Mouse (Mus musculus) lung, postnatal 0 days (tissue): ENCODE results near the gene Gm10642. TPM values are rescaled to one million over a fixed set of nuclear protein-coding genes. Genes with fewer than 3 reads are reported as not detected.

ENCODE experiments used
- ATAC-seq: fragments of 200-750 bp; cut with Nextera tagmentation; 2 replicates; pipeline ENCODE4 v1.8.0; 2017; ENCODE audit warnings: moderate library complexity
- DNase-seq: peaks from one replicate; pipeline ENCODE4 v3.0.0-alpha.2; 2016; ENCODE audit warnings: low spot score
- H3K27ac ChIP-seq: fragments of 300-500 bp; sonication (generic); 2 replicates; pipeline ENCODE4 v1.5.1; 2014; ENCODE audit warnings: antibody characterized with exemption, mild to moderate bottlenecking, low read length, mixed read lengths
- H3K27me3 ChIP-seq: fragments of 300-500 bp; sonication (generic); replicated peaks from 2 replicates; pipeline ENCODE4 v1.6.1; 2014; ENCODE audit warnings: low read length, mixed read lengths; ENCODE audit not compliant: insufficient read depth
- H3K36me3 ChIP-seq: fragments of 300-500 bp; sonication (generic); 2 replicates; pipeline ENCODE4 v1.6.1; 2014; ENCODE audit warnings: low read length, mixed read lengths; ENCODE audit not compliant: insufficient read depth
- H3K4me1 ChIP-seq: fragments of 300-500 bp; sonication (generic); 2 replicates; pipeline ENCODE4 v1.6.1; 2014; ENCODE audit warnings: antibody characterized with exemption, low read depth, low read length, mixed read lengths; ENCODE audit not compliant: insufficient read depth
- H3K4me2 ChIP-seq: fragments of 300-500 bp; sonication (generic); replicated peaks from 2 replicates; pipeline ENCODE4 v1.6.1; 2014; ENCODE audit warnings: low read depth, mild to moderate bottlenecking, low read length, moderate library complexity, mixed read lengths
- H3K4me3 ChIP-seq: fragments of 300-500 bp; sonication (generic); 2 replicates; pipeline ENCODE4 v1.5.1; 2014; ENCODE audit warnings: low read depth, low read length
- H3K9ac ChIP-seq: fragments of 300-500 bp; sonication (generic); replicated peaks from 2 replicates; pipeline ENCODE4 v1.6.1; 2014; ENCODE audit warnings: low read depth, mild to moderate bottlenecking
- H3K9me3 ChIP-seq: fragments of 300-500 bp; sonication (generic); 2 replicates; pipeline ENCODE4 v1.6.1; 2016; ENCODE audit warnings: low read length, mixed read lengths
- CTCF ChIP-seq: IDR thresholded peaks from 2 replicates; pipeline ENCODE4 v1.5.1; 2016; ENCODE audit warnings: antibody characterized with exemption, mild to moderate bottlenecking
- EP300 ChIP-seq: IDR thresholded peaks from 2 replicates; pipeline ENCODE4 v1.6.1; 2016; ENCODE audit warnings: antibody characterized with exemption, mild to moderate bottlenecking, control low read depth
- WGBS: fragments of 180-500 bp; shearing (Covaris S2); extraction: QIAGEN DNeasy Blood & Tissue Kit; methylation state at CpG from one replicate; pipeline ENCODE4 v1.1.7; 2014; 5-methylcytosine and 5-hydroxymethylcytosine counted together
- polyA plus RNA-seq: library from polyadenylated mRNA; unstranded; fragments of >200 nt; fragmentation: Nextera tagmentation; extraction: Ambion mirVana; gene quantifications from 2 replicates; pipeline ENCODE4 v1.2.1, GENCODE M21; 2015

Gene Gm10642
- polyA plus RNA-seq, 1 experiment from 2014 or later, result 1.7 TPM

DNA sequence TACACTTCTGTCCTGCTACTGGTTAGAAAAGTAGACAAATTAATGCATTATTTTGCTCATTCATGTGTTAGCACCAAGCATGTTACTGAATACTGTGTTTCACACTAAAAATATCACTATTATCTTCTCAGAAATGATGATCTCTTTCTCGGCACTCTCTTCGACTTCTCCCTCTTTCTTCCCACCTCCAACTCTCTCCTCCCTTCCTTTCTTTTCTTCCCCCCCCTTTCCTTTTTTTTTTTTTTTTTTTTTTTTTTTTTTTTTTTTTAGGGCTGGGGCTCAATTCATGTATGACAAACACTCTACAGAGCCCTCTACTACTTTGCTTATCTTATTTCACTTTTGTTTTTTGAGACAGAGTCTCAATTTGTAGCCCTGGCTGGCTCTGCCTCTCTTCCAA is 2.2 kb downstream of the Gm10642 start:
- Histone ChIP-seq H3K9me3 (no peaks in the 10 kb centered on the region), H3K27me3 (no peaks in the 10 kb centered on the region), H3K4me3 (no peak overlapping the region), H3K9ac (no peak overlapping the region), H3K4me2 (no peak overlapping the region), H3K4me1 (no peaks in the 10 kb centered on the region), H3K27ac (no peak overlapping the region), H3K36me3 (no peaks in the 10 kb centered on the region)
- 68% methylated on average over 2 of the region's 2 CpGs for WGBS
- ATAC-seq, result no peak
- DNase-seq, result no peak
- TF ChIP-seq EP300 (no peak), CTCF (no peak)

DNA sequence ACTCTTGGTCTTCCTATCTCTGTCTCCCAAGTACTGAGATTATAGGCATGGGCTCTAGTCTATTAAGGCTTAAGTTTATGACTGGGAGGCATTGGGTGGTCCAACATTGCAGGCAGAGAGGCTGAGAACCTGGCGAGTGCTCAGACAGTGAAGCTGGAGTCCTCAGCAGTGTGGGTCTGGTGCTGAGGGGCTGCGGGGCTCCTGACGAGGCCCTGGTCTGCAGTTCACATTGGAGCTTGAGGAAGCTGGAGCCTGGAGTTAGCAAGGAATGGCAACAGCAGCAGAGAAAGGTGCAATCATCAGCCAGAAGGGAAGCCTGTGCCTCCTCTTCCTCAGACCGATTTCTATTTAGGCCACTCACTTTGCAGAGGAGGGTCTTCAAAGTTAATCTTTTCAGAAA is 8.8 kb downstream of the Gm10642 start:
- TF ChIP-seq CTCF, result no peak
- no peak for TF ChIP-seq EP300
- whole genome bisulfite sequencing, result 72% methylated on average over 4 of the region's 4 CpGs
- Histone ChIP-seq H3K27me3 (no peaks in the 10 kb centered on the region), H3K27ac (no peak overlapping the region), H3K4me1 (no peaks in the 10 kb centered on the region), H3K4me2 (no peak overlapping the region), H3K36me3 (no peaks in the 10 kb centered on the region), H3K4me3 (no peak overlapping the region), H3K9ac (no peak overlapping the region), H3K9me3 (no peaks in the 10 kb centered on the region)
- ATAC-seq, result no peak
- no peak for DNase-seq

DNA sequence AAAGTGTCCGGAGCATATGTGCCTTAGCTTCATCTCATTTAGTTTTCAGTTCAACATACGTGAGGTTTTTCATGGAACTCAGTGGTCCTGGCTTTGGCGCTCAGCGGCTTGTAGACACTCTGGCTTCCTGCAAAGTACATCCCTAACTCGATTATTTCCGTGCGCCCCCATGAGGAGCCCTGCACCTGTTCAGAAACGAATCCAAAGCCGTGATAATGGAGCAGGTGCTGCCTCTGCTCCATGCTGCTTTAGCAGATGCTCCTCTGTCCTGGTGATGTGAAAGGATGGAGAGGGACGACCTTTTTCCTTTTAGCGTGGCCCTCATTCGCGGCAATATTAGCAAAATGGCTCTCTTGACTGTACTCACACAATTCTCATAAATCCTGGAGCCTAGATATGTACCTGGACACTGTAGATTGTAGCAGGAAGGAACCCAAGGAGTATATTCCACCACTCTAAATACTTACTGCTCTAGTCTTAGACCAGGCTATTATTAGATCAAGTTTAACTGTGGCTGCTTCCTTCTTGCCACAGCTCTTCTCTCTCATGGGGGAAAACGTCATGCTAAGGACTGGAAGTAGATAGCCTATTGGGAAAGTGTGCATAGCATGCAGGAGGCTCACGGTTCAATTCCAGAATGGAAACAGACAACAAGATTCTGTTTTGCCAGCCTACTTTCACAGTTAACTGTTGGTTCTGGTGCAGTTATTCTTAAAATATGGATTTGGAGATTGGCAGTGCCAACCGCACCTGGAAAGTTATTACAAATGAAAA is 9.5 kb downstream of the Gm10642 start:
- 69% methylated on average over 16 of the region's 16 CpGs for WGBS
- no peaks in the 10 kb centered on the region for H3K4me1 ChIP-seq
- H3K9me3 ChIP-seq, result no peaks in the 10 kb centered on the region
- TF ChIP-seq EP300, result no peak
- TF ChIP-seq CTCF, result no peak
- no peak for DNase-seq
- H3K27ac ChIP-seq, result no peak overlapping the region
- H3K4me2 ChIP-seq, result no peak overlapping the region
- H3K36me3 ChIP-seq, result no peaks in the 10 kb centered on the region
- H3K4me3 ChIP-seq, result no peak overlapping the region
- no peaks in the 10 kb centered on the region for H3K27me3 ChIP-seq
- H3K9ac ChIP-seq, result no peak overlapping the region
- ATAC-seq, result no peak

DNA sequence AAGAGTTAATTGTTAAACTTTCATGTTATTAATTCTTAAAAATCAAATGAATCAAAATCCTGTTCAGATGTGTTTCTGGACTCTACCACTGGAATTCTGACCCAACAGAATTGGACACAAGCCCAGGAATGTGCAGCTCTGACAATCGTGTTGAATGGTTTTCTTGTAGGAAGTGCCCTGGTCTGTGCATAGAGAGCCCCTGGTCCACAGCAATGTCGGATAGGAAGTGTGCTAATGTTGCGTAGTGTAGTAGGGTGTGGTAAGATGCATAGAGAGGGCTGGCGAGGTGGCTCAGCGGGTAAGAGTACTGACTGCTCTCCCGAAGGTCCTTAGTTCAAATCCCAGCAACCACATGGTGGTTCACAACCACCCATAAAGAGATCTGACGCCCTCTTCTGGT is 10.8 kb downstream of the Gm10642 start:
- H3K4me3 ChIP-seq, result no peak overlapping the region
- no peaks in the 10 kb centered on the region for H3K4me1 ChIP-seq
- no peak overlapping the region for H3K27ac ChIP-seq
- no peaks in the 10 kb centered on the region for H3K27me3 ChIP-seq
- H3K4me2 ChIP-seq, result no peak overlapping the region
- 50% methylated on average over 7 of the region's 7 CpGs for WGBS
- no peaks in the 10 kb centered on the region for H3K36me3 ChIP-seq
- H3K9ac ChIP-seq, result no peak overlapping the region
- TF ChIP-seq CTCF (no peak), EP300 (no peak)
- no peaks in the 10 kb centered on the region for H3K9me3 ChIP-seq
- ATAC-seq (no peak), DNase-seq (no peak)

DNA sequence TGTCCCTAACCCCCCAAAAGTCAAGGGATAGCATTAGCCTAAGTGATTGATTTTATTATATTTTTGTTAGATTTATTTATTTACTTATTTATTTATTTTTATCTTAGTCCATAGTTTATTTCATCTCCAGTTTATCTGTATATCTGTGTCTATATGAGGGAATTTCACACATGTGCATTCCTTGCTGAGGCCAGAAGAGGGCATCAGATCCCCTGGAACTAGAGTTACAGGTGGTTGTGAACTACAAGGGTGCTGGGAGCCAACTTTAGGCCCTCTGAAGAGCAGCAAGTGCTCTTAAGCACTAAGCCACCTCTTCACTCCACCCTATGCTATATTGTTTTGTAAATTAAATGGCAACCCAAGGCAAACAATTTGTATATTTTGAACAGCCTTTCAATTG is 12.0 kb downstream of the Gm10642 start:
- no peak for DNase-seq
- Histone ChIP-seq H3K4me1 (no peaks in the 10 kb centered on the region), H3K4me2 (no peak overlapping the region), H3K27ac (no peak overlapping the region), H3K9me3 (no peaks in the 10 kb centered on the region), H3K9ac (no peak overlapping the region), H3K27me3 (no peaks in the 10 kb centered on the region), H3K36me3 (no peaks in the 10 kb centered on the region), H3K4me3 (no peak overlapping the region)
- ATAC-seq, result no peak
- peak; percentile 60 for TF ChIP-seq CTCF
- TF ChIP-seq EP300, result no peak

DNA sequence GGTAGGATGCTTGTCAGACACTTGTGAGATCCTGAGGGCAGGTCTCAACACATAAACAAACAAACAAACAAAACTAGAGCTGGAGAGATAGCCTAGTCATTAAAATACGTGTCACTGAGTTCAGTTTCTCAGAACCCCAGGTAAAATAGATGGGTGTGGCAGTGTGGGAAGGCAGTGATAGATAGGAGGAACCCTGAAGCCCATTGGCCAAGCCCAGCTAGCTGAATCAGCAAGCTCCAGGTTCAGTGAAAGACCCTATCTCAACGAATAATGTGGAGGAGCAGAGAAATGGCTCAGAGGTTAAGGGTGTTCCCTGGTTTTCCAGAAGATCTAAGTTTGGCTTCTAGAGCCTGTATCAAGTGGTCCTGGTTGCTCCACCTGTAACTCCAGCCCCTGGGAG is 13.1 kb downstream of the Gm10642 start:
- no peak for ATAC-seq
- DNase-seq, result no peak
- Histone ChIP-seq H3K36me3 (no peaks in the 10 kb centered on the region), H3K27me3 (no peaks in the 10 kb centered on the region), H3K4me3 (no peak overlapping the region), H3K9ac (no peak overlapping the region), H3K4me2 (no peak overlapping the region), H3K9me3 (no peaks in the 10 kb centered on the region), H3K4me1 (no peaks in the 10 kb centered on the region), H3K27ac (no peak overlapping the region)
- TF ChIP-seq CTCF, result no peak
- no peak for TF ChIP-seq EP300
- WGBS, result 53% methylated on average over 2 of the region's 2 CpGs

DNA sequence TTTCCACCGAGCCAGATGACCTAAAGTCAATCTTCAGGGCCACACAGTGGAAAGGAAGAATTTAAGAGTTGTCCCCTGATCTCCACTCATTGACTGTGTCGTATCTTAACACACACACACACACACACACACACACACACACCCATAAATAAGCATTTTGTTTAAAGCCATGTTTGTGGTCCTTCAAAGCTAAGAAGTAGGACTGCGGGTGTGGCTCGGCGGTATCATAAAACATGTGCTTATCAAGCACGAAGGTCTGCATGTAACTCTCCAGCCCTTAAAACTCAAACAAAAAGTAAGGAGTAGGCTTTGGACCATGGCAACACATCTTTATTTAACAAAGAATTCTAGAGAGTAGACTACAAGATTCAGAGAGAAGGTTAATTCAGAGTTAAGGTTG is 14.3 kb downstream of the Gm10642 start:
- 78% methylated on average over 6 of the region's 6 CpGs for WGBS

More for the DNA sequence above, 14.3 kb downstream of the Gm10642 start:
- Histone ChIP-seq H3K4me3 (no peak overlapping the region), H3K36me3 (no peaks in the 10 kb centered on the region), H3K4me2 (no peak overlapping the region), H3K27me3 (no peaks in the 10 kb centered on the region), H3K4me1 (no peaks in the 10 kb centered on the region), H3K9ac (no peak overlapping the region), H3K27ac (no peak overlapping the region), H3K9me3 (no peaks in the 10 kb centered on the region)
- ATAC-seq, result no peak
- no peak for DNase-seq
- TF ChIP-seq EP300 (no peak), CTCF (no peak)
